25 mouse cellular contexts compared by ENCODE assay signal in genomic region chr8:54894637-54895322, GRCm38 (mm10). TPM values are rescaled to one million over a fixed set of nuclear protein-coding genes. Genes with fewer than 3 reads are reported as not detected.
"Had no signal": no experiment of that assay in that cellular context is flagged by ENCODE, and none has a peak within 500 bp of the region (broad histone marks: within the 10 kb centered on the region; RNA-seq: fewer than 3 reads in every experiment).

No protein-coding gene starts in this region.

- H3K27me3 ChIP-seq: limb, embryonic 13.5 days; liver, embryonic 12.5 days; liver, embryonic 15.5 days; lung, embryonic 15.5 days; megakaryocyte, embryonic 14.5 days; midbrain, embryonic 13.5 days; neural tube, embryonic 12.5 days; neural tube, embryonic 15.5 days had no signal

- H3K4me3 ChIP-seq: limb, embryonic 10.5 days; limb, embryonic 13.5 days; liver, embryonic 12.5 days; liver, embryonic 15.5 days; lung, embryonic 15.5 days; megakaryocyte, embryonic 14.5 days; midbrain, embryonic 10.5 days; midbrain, embryonic 13.5 days; neural tube, embryonic 12.5 days; neural tube, embryonic 15.5 days had no signal

- DNase-seq: kidney, adult 9 months; kidney, postnatal 14 days; kidney, postnatal 4 days; layer of hippocampus, postnatal 36 days; liver; lung, adult 18-20 months; lung, postnatal 10 days; lung, postnatal 36 days; right cerebral cortex, adult 18-20 months; right cerebral cortex, postnatal 14 days; right cerebral cortex, postnatal 4 days; thymus, adult 2 months; thymus, postnatal 14 days; thymus, postnatal 4 days had no signal

- ATAC-seq: liver, embryonic 12.5 days; midbrain, embryonic 13.5 days had no signal

- H3K27ac ChIP-seq: limb, embryonic 10.5 days; limb, embryonic 13.5 days; liver, embryonic 12.5 days; liver, embryonic 15.5 days; lung, embryonic 15.5 days; midbrain, embryonic 10.5 days; midbrain, embryonic 13.5 days; neural tube, embryonic 12.5 days; neural tube, embryonic 15.5 days; stomach, postnatal 0 days had no signal

- H3K9ac ChIP-seq: limb, embryonic 13.5 days; liver, embryonic 12.5 days; liver, embryonic 15.5 days; lung, embryonic 15.5 days; midbrain, embryonic 13.5 days; neural tube, embryonic 12.5 days; neural tube, embryonic 15.5 days had no signal

- H3K36me3 ChIP-seq: limb, embryonic 10.5 days; limb, embryonic 13.5 days; liver, embryonic 12.5 days; liver, embryonic 15.5 days; lung, embryonic 15.5 days; midbrain, embryonic 10.5 days; midbrain, embryonic 13.5 days; neural tube, embryonic 12.5 days; neural tube, embryonic 15.5 days had no signal

- H3K4me2 ChIP-seq: limb, embryonic 13.5 days; liver, embryonic 12.5 days; liver, embryonic 15.5 days; lung, embryonic 15.5 days; midbrain, embryonic 13.5 days; neural tube, embryonic 12.5 days; neural tube, embryonic 15.5 days had no signal

- H3K9me3 ChIP-seq: limb, embryonic 10.5 days; limb, embryonic 13.5 days; liver, embryonic 12.5 days; liver, embryonic 15.5 days; lung, embryonic 15.5 days; megakaryocyte, embryonic 14.5 days; midbrain, embryonic 10.5 days; midbrain, embryonic 13.5 days; neural tube, embryonic 12.5 days; neural tube, embryonic 15.5 days had no signal

- H3K4me1 ChIP-seq: limb, embryonic 10.5 days; limb, embryonic 13.5 days; liver, embryonic 12.5 days; liver, embryonic 15.5 days; lung, embryonic 15.5 days; megakaryocyte, embryonic 14.5 days; midbrain, embryonic 10.5 days; midbrain, embryonic 13.5 days; neural tube, embryonic 12.5 days; neural tube, embryonic 15.5 days had no signal

RNA-seq across cellular contexts. Expression of gene Wdr17, which starts 7.8 kb away (rescaled TPM):
- polyA plus RNA-seq: liver, embryonic 12.5 days; liver, embryonic 15.5 days; thymus, adult 2 months had no signal
